Mouse (Mus musculus): ENCODE data around the gene Pclaf. TPM values are rescaled to one million over a fixed set of nuclear protein-coding genes. Genes with fewer than 3 reads are reported as not detected.

Pclaf gene
- polyA plus RNA-seq, 2 experiments, result 61.8 to 78.6 TPM

- no peaks in the 10 kb centered on the region for H3K9me3 ChIP-seq (ENCODE audit: control insufficient read depth, low read length)
- 1% methylated on average over 38 of the region's 38 CpGs for WGBS (ENCODE audit: insufficient replicate concordance)
These were observed 18.6 kb downstream of the Pclaf start, which contains the start of the genes Trip4 and Csnk1g1 for GRCm38 (mm10) chr9:65908394-65909300. Trip4 (minus strand) TSS chr9:65908794. Csnk1g1 (plus strand) TSS chr9:65908924.

GRCm38 (mm10) chr9:65909301-65909801 lies 19.3 kb downstream of the Pclaf start:
- Histone ChIP-seq H3K9ac (replicated peaks) (peak overlapping the region; percentile 84), H3K4me2 (ENCODE audit: low read depth) (peak overlapping the region; percentile 95), H3K27me3 (ENCODE audit: control insufficient read depth, insufficient read depth, low read length) (no peaks in the 10 kb centered on the region), H3K9me3 (ENCODE audit: control insufficient read depth, low read length) (no peaks in the 10 kb centered on the region), H3K4me1 (replicated peaks; ENCODE audit: control insufficient read depth in 2 of 2, insufficient read depth in 2 of 2, low read length in 1 of 2) (peaks cover 8 to 9% of the 10 kb centered on the region in 2 experiments), H3K36me3 (replicated peaks; ENCODE audit: control insufficient read depth, insufficient read depth, low read depth) (peaks cover 8% of the 10 kb centered on the region), H3K27ac (peak overlapping the region; percentile 75), H3K4me3 (ENCODE audit: insufficient read depth in 1 of 2, low read depth in 2 of 2, low read length in 2 of 2) (peak overlapping the region; percentile 92 to 93)
- TF ChIP-seq EP300 (IDR thresholded peaks at IDR 0.05; ENCODE audit: low read depth), result no peak
- peak; percentile 38; the same call in 1 of the 2 replicates for TF ChIP-seq CTCF (IDR thresholded peaks at IDR 0.05; ENCODE audit: low read depth)
- under 1% methylated on average over 32 of the region's 34 CpGs for WGBS (ENCODE audit: insufficient replicate concordance)
- peak; percentile 62 for ATAC-seq (ENCODE audit: insufficient read depth)
- peak in 1 of 3 experiments; percentile 17 for DNase-seq (ENCODE audit: low read depth in 3 of 3, low spot score in 3 of 3)

More at GRCm38 (mm10) chr9:65908394-65909300, 18.6 kb downstream of the Pclaf start, which contains the start of the genes Trip4 and Csnk1g1:
- H3K27ac ChIP-seq, result peak within 1 kb of the TSS; percentile 75
- peak within 1 kb of the TSS; percentile 84 for H3K9ac ChIP-seq (replicated peaks)
- peak; percentile 45 for TF ChIP-seq CTCF (IDR thresholded peaks at IDR 0.05; ENCODE audit: low read depth)
- no peak for TF ChIP-seq EP300 (IDR thresholded peaks at IDR 0.05; ENCODE audit: low read depth)
- H3K27me3 ChIP-seq (ENCODE audit: control insufficient read depth, insufficient read depth, low read length), result no peaks in the 10 kb centered on the region
- H3K4me3 ChIP-seq (ENCODE audit: insufficient read depth in 1 of 2, low read depth in 2 of 2, low read length in 2 of 2), result peak within 1 kb of the TSS; percentile 92 to 93
- peak; percentile 86 to 90 (median 87) for DNase-seq (ENCODE audit: low read depth in 3 of 3, low spot score in 3 of 3)
- peaks cover 8% of the 10 kb centered on the region for H3K36me3 ChIP-seq (replicated peaks; ENCODE audit: control insufficient read depth, insufficient read depth, low read depth)
- peak; percentile 96 for ATAC-seq (ENCODE audit: insufficient read depth)
- H3K4me2 ChIP-seq (ENCODE audit: low read depth), result peak within 1 kb of the TSS; percentile 95
- peaks cover 8 to 9% of the 10 kb centered on the region in 2 experiments for H3K4me1 ChIP-seq (replicated peaks; ENCODE audit: control insufficient read depth in 2 of 2, insufficient read depth in 2 of 2, low read length in 1 of 2)

GRCm38 (mm10) chr9:65909837-65910236 lies 19.8 kb downstream of the Pclaf start:
- H3K4me2 ChIP-seq (ENCODE audit: low read depth), result peak overlapping the region; percentile 95
- ATAC-seq (ENCODE audit: insufficient read depth) (no peak), DNase-seq (ENCODE audit: low read depth in 3 of 3, low spot score in 3 of 3) (no peak)
- H3K4me3 ChIP-seq (ENCODE audit: insufficient read depth in 1 of 2, low read depth in 2 of 2, low read length in 2 of 2), result peak overlapping the region; percentile 92 to 93
- H3K4me1 ChIP-seq (replicated peaks; ENCODE audit: control insufficient read depth in 2 of 2, insufficient read depth in 2 of 2, low read length in 1 of 2), result peaks cover 8 to 9% of the 10 kb centered on the region in 2 experiments
- peak overlapping the region; percentile 84 for H3K9ac ChIP-seq (replicated peaks)
- H3K36me3 ChIP-seq (replicated peaks; ENCODE audit: control insufficient read depth, insufficient read depth, low read depth), result peaks cover 8% of the 10 kb centered on the region
- H3K27me3 ChIP-seq (ENCODE audit: control insufficient read depth, insufficient read depth, low read length), result no peaks in the 10 kb centered on the region
- H3K27ac ChIP-seq, result peak overlapping the region; percentile 75
- TF ChIP-seq CTCF (IDR thresholded peaks at IDR 0.05; ENCODE audit: low read depth) (no peak), EP300 (IDR thresholded peaks at IDR 0.05; ENCODE audit: low read depth) (no peak)
- H3K9me3 ChIP-seq (ENCODE audit: control insufficient read depth, low read length), result no peaks in the 10 kb centered on the region
- 2% methylated on average over 4 of the region's 4 CpGs for WGBS (ENCODE audit: insufficient replicate concordance)

GRCm38 (mm10) chr9:65913976-65914375 lies 23.9 kb downstream of the Pclaf start:
- WGBS (ENCODE audit: insufficient replicate concordance), result 76% methylated on average over 2 of the region's 2 CpGs
- no peak for ATAC-seq (ENCODE audit: insufficient read depth)
- Histone ChIP-seq H3K27ac (no peak overlapping the region), H3K4me3 (ENCODE audit: insufficient read depth in 1 of 2, low read depth in 2 of 2, low read length in 2 of 2) (no peak overlapping the region), H3K4me2 (ENCODE audit: low read depth) (no peak overlapping the region), H3K36me3 (replicated peaks; ENCODE audit: control insufficient read depth, insufficient read depth, low read depth) (no peaks in the 10 kb centered on the region), H3K4me1 (replicated peaks; ENCODE audit: control insufficient read depth in 2 of 2, insufficient read depth in 2 of 2, low read length in 1 of 2) (peaks cover 11 to 21% of the 10 kb centered on the region in 2 experiments), H3K27me3 (ENCODE audit: control insufficient read depth, insufficient read depth, low read length) (no peaks in the 10 kb centered on the region), H3K9me3 (ENCODE audit: control insufficient read depth, low read length) (no peaks in the 10 kb centered on the region), H3K9ac (replicated peaks) (no peak overlapping the region)
- DNase-seq (ENCODE audit: low read depth in 3 of 3, low spot score in 3 of 3), result no peak
- no peak for TF ChIP-seq EP300 (IDR thresholded peaks at IDR 0.05; ENCODE audit: low read depth)
- TF ChIP-seq CTCF (IDR thresholded peaks at IDR 0.05; ENCODE audit: low read depth), result no peak

GRCm38 (mm10) chr9:65917015-65917414 lies 27.0 kb downstream of the Pclaf start:
- Histone ChIP-seq H3K9ac (replicated peaks) (no peak overlapping the region), H3K9me3 (ENCODE audit: control insufficient read depth, low read length) (no peaks in the 10 kb centered on the region), H3K4me2 (ENCODE audit: low read depth) (no peak overlapping the region), H3K4me1 (replicated peaks; ENCODE audit: control insufficient read depth in 2 of 2, insufficient read depth in 2 of 2, low read length in 1 of 2) (peaks cover 9 to 12% of the 10 kb centered on the region in 2 experiments), H3K27me3 (ENCODE audit: control insufficient read depth, insufficient read depth, low read length) (no peaks in the 10 kb centered on the region), H3K36me3 (replicated peaks; ENCODE audit: control insufficient read depth, insufficient read depth, low read depth) (no peaks in the 10 kb centered on the region), H3K4me3 (ENCODE audit: insufficient read depth in 1 of 2, low read depth in 2 of 2, low read length in 2 of 2) (no peak overlapping the region), H3K27ac (no peak overlapping the region)
- peak; percentile 53; the same call in 1 of the 2 replicates for ATAC-seq (ENCODE audit: insufficient read depth)
- WGBS (ENCODE audit: insufficient replicate concordance), result 44% methylated on average over 1 of the region's 1 CpGs
- TF ChIP-seq CTCF (IDR thresholded peaks at IDR 0.05; ENCODE audit: low read depth) (no peak), EP300 (IDR thresholded peaks at IDR 0.05; ENCODE audit: low read depth) (peak; percentile 40; the same call in 1 of the 2 replicates)
- peak in 2 of 3 experiments; percentile 4 to 20 for DNase-seq (ENCODE audit: low read depth in 3 of 3, low spot score in 3 of 3)
